In the genomic region with DNA sequence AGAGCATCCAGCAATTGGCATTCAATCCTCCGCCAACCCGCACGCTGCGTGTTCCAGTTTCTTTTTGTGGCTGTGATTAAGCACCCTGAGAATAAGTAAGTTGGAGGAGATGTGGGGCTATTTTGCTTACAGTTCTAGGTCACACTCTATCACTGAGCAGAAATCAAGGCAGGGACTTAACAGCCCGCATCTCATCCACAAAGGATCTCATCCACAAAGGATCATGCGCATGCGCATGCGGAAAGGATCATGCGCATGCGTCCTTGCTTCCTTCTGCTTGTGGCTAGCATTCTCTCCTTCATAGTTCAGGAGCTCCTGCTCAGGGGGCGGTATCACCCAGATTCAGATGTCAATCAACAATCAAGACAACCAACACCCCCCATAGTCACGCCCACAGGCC, we compare ENCODE assay signal across 15 mouse cellular contexts. TPM values are rescaled to one million over a fixed set of nuclear protein-coding genes. Genes with fewer than 3 reads are reported as not detected.
DNase-seq lines count a peak whose midpoint lies in the region; ATAC-seq and TF ChIP-seq lines count a peak whose summit lies in the region.
"Had no signal": no experiment of that assay in that cellular context is flagged by ENCODE, and none has a peak within 500 bp of the region (broad histone marks: within the 10 kb centered on the region; RNA-seq: fewer than 3 reads in every experiment).

No protein-coding gene starts in this region.

- H3K27me3 ChIP-seq in stomach, postnatal 0 days (ENCODE audit: control insufficient read depth, insufficient read depth, low read length), result no peaks in the 10 kb centered on the region
- H3K27me3 ChIP-seq: heart, embryonic 13.5 days had no signal

- no peaks in the 10 kb centered on the region for H3K4me1 ChIP-seq in stomach, postnatal 0 days (replicated peaks; ENCODE audit: control insufficient read depth, insufficient read depth)
- H3K4me1 ChIP-seq: heart, embryonic 13.5 days had no signal

- H3K4me2 ChIP-seq in stomach, postnatal 0 days (replicated peaks; ENCODE audit: low read depth), result no peak overlapping the region
- H3K4me2 ChIP-seq: heart, embryonic 13.5 days had no signal

- no peak for TF ChIP-seq EP300 in stomach, postnatal 0 days (optimal IDR thresholded peaks at IDR 0.05)

- peak; percentile 91 for DNase-seq in R1 (ENCODE audit: low read depth, low spot score)
- peak; percentile 17 to 18 for DNase-seq in layer of hippocampus, postnatal 36 days
- DNase-seq in right cerebral cortex, postnatal 14 days, result peak; percentile 41
- no peak for DNase-seq in cerebellum, postnatal 4 days (ENCODE audit: low spot score in 2 of 2)
- no peak for DNase-seq in stomach, postnatal 0 days (ENCODE audit: low spot score)
- DNase-seq: adrenal gland, adult 8-10 months; kidney, postnatal 36 days; liver; thymus, postnatal 25 days had no signal

- ATAC-seq in frontal cortex, adult (ENCODE audit: low TSS enrichment), result peak; percentile 94
- no peak for ATAC-seq in granulocyte monocyte progenitor cell, adult 5-6 weeks (replicated peaks; ENCODE audit: poor library complexity, severe bottlenecking)
- no peak for ATAC-seq in stomach, postnatal 0 days (ENCODE audit: low FRiP score, low TSS enrichment)
- ATAC-seq: CD4-positive, CD25-positive, alpha-beta regulatory T cell, adult 4 months; intestine, embryonic 16.5 days had no signal

- H3K27ac ChIP-seq in stomach, postnatal 0 days (replicated peaks), result no peak overlapping the region
- H3K27ac ChIP-seq: heart, embryonic 13.5 days had no signal

- H3K4me3 ChIP-seq in stomach, postnatal 0 days (ENCODE audit: low read depth, low read length), result no peak overlapping the region
- H3K4me3 ChIP-seq: heart, embryonic 13.5 days; myocyte had no signal

- TF ChIP-seq CTCF in stomach, postnatal 0 days (IDR thresholded peaks at IDR 0.05; ENCODE audit: low read depth), result no peak

- no peaks in the 10 kb centered on the region for H3K9me3 ChIP-seq in stomach, postnatal 0 days (ENCODE audit: control insufficient read depth, low read length)
- H3K9me3 ChIP-seq: heart, embryonic 13.5 days had no signal

- no peaks in the 10 kb centered on the region for H3K36me3 ChIP-seq in stomach, postnatal 0 days (ENCODE audit: control insufficient read depth, insufficient read depth, low read length)
- H3K36me3 ChIP-seq: heart, embryonic 13.5 days had no signal

- 92% methylated on average over 12 of the region's 12 CpGs for WGBS in stomach, postnatal 0 days

- no peak overlapping the region for H3K9ac ChIP-seq in stomach, postnatal 0 days (ENCODE audit: low read length)
- H3K9ac ChIP-seq: heart, embryonic 13.5 days had no signal

RNA-seq across cellular contexts. Expression of a gene that starts 42.9 kb away (rescaled TPM):
- 1 to 10 TPM; 3.2 to 3.6 TPM for total RNA-seq in layer of hippocampus, postnatal 36 days (2021)
- 32.1 and 34.3 TPM in 2 replicates for total RNA-seq in granulocyte monocyte progenitor cell, adult 5-6 weeks (2014; fragmentation: Nextera tagmentation)
- total RNA-seq in granulocyte monocyte progenitor cell, adult 5-6 weeks (2017), result 48.3 and 64.4 TPM in 2 replicates
- 1.3 and 2.1 TPM in 2 replicates for polyA plus RNA-seq in stomach, postnatal 0 days (2015; fragmentation: Nextera tagmentation; extraction: Ambion mirVana)
- polyA plus RNA-seq: CD4-positive, CD25-positive, alpha-beta regulatory T cell, adult 4 months had no signal

Comparison
In these comparisons a context has a peak if more than half of its experiments do, and no peak if none do; other contexts are left out.
1. DNase-seq: peak in R1 (single experiment), layer of hippocampus, postnatal 36 days (2 of 2) and right cerebral cortex, postnatal 14 days (single experiment); none in cerebellum, postnatal 4 days (0 of 2) and stomach, postnatal 0 days (single experiment).
2. RNA of a gene that starts 42.9 kb away (total RNA-seq): 32.1 to 64.4 TPM in granulocyte monocyte progenitor cell, adult 5-6 weeks; 3.2 to 3.6 TPM in layer of hippocampus, postnatal 36 days; every median in the first group is over 4 times any median in the second.